Mouse (Mus musculus) hindbrain, postnatal 0 days (tissue): ENCODE data around the gene Trim17. TPM values are rescaled to one million over a fixed set of nuclear protein-coding genes. Genes with fewer than 3 reads are reported as not detected.
A peak's percentile ranks its signal among the peaks of the same experiment; 100 is the strongest.

Experiments used
- ATAC-seq: fragments of 200-750 bp; cut with Nextera tagmentation; 2 replicates; pipeline ENCODE4 v1.8.0; 2017; ENCODE audit warnings: mild to moderate bottlenecking, moderate TSS enrichment, moderate library complexity
- DNase-seq: peaks from one replicate; pipeline ENCODE4 v3.0.0-alpha.2; 2015; ENCODE audit warnings: low spot score
- H3K27ac ChIP-seq: fragments of 300-500 bp; sonication (generic); 2 replicates; pipeline ENCODE4 v1.5.1; 2014; ENCODE audit warnings: mild to moderate bottlenecking
- H3K27me3 ChIP-seq: fragments of 300-500 bp; sonication (generic); 2 replicates; pipeline ENCODE4 v1.6.1; 2014; ENCODE audit warnings: low read length, mixed read lengths; ENCODE audit not compliant: insufficient read depth
- H3K36me3 ChIP-seq: fragments of 300-500 bp; sonication (generic); 2 replicates; pipeline ENCODE4 v1.6.1; 2014; ENCODE audit warnings: low read length, mixed read lengths; ENCODE audit not compliant: insufficient read depth
- H3K4me1 ChIP-seq: fragments of 300-500 bp; sonication (generic); 2 replicates; pipeline ENCODE4 v1.6.1; 2014; ENCODE audit warnings: antibody characterized with exemption, low read length, mixed read lengths; ENCODE audit not compliant: insufficient read depth
- H3K4me2 ChIP-seq: fragments of 300-500 bp; sonication (generic); 2 replicates; pipeline ENCODE4 v1.6.1; 2014; ENCODE audit warnings: low read depth, mild to moderate bottlenecking, low read length, moderate library complexity, mixed read lengths
- H3K4me3 ChIP-seq: fragments of 300-500 bp; sonication (generic); 2 replicates; pipeline ENCODE4 v1.5.1; 2014; ENCODE audit warnings: low read length
- H3K9ac ChIP-seq: fragments of 300-500 bp; sonication (generic); replicated peaks from 2 replicates; pipeline ENCODE4 v1.6.1; 2014; ENCODE audit warnings: mild to moderate bottlenecking, low read length, moderate library complexity, mixed read lengths
- H3K9me3 ChIP-seq: fragments of 300-500 bp; sonication (generic); 2 replicates; pipeline ENCODE4 v1.6.1; 2016; ENCODE audit warnings: low read length, mixed read lengths
- CTCF ChIP-seq: IDR thresholded peaks from 2 replicates; pipeline ENCODE4 v1.5.1; 2016; ENCODE audit warnings: antibody characterized with exemption, control low read depth, low read depth
- WGBS: fragments of 180-500 bp; shearing (Covaris S2); extraction: QIAGEN DNeasy Blood & Tissue Kit; methylation state at CpG from one replicate; pipeline ENCODE4 v1.1.7; 2014; 5-methylcytosine and 5-hydroxymethylcytosine counted together
- polyA plus RNA-seq: library from polyadenylated mRNA; unstranded; fragments of >200 nt; fragmentation: Nextera tagmentation; extraction: Ambion mirVana; gene quantifications from 2 replicates; pipeline ENCODE4 v1.2.1, GENCODE M21; 2015
- total RNA-seq: library from RNA; depleted of rRNA; stranded (reverse); fragments of >200 nt; gene quantifications from 2 replicates; pipeline ENCODE4 v1.2.3, GENCODE M21; 2014

Trim17 gene
- total and polyA plus RNA-seq, 2 experiments from 2014 or later: 0.55 to 4.3 TPM

DNA sequence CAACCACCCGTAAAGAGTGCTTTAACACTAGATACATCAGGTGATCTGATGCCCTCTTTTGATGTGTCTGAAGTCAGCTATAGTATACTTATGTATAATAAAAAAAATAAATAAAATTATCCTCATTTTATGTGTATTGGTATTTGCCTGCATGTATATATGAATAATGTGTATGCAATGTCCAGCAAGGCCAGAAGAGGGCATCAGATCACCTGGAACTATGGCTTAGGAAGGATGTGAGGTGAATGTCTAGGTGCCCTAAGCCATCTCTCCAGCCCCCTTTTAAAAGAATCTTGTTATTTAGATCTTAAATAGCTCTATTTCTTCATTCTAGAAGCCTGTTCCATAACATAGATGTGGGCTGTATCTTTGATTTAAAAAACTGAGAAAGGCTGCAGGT, 12.9 kb downstream of the Trim17 start:
- Histone ChIP-seq H3K9me3 (no peaks in the 10 kb centered on the region), H3K9ac (no peak overlapping the region), H3K4me1 (no peaks in the 10 kb centered on the region), H3K4me3 (no peak overlapping the region), H3K27ac (no peak overlapping the region), H3K36me3 (no peaks in the 10 kb centered on the region), H3K4me2 (no peak overlapping the region), H3K27me3 (no peaks in the 10 kb centered on the region)
- peak; percentile 57 for DNase-seq
- ATAC-seq: no peak
- 97% methylated on average over 1 of the region's 1 CpGs for WGBS
- peak; percentile 72 for TF ChIP-seq CTCF

DNA sequence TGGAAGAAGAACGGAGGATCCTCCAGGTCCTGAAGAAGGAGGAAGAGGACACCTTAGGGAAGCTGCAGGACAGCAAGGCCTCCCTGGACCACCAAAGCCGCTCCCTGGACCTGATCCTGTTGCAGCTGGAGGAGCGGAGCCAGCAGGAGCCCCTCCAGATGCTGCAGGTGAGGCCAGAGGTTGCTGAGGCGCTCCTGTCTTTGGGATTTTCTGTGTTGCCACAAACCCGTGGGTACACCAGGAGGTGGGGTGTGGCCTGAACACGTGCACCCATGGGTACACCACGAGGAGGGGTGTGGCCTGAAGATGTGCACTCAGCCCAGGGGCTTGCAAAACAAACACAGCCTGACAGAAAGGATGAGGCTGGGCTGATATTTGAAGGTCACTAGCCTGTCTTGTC, 14.1 kb downstream of the Trim17 start:
- H3K27ac ChIP-seq: no peak overlapping the region
- no peaks in the 10 kb centered on the region for H3K4me1 ChIP-seq
- no peak overlapping the region for H3K4me3 ChIP-seq
- no peaks in the 10 kb centered on the region for H3K9me3 ChIP-seq
- ATAC-seq (no peak), DNase-seq (no peak)
- no peak overlapping the region for H3K4me2 ChIP-seq
- no peaks in the 10 kb centered on the region for H3K27me3 ChIP-seq
- 87% methylated on average over 7 of the region's 7 CpGs for WGBS
- TF ChIP-seq CTCF: no peak
- H3K36me3 ChIP-seq: no peaks in the 10 kb centered on the region
- H3K9ac ChIP-seq: no peak overlapping the region

DNA sequence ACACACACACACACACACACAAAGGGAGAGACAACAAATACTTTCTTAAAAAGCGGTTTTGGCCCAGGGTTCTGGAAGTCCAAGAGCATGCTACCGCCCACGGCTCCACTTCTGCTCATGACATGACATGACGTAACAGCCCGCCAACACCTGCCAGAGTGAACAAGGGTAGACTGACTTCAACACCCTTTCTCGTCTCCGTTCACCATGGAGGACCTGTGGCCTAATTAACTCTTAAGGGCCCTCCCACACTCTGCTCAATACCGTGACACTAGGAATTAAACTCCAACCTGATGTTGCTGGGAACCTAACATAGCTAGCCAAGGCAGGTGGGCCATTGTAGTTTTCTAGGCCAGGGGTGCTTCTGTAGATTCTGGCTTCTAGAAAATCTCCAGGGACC, 14.5 kb downstream of the Trim17 start:
- Histone ChIP-seq H3K4me3 (no peak overlapping the region), H3K27ac (no peak overlapping the region), H3K4me2 (no peak overlapping the region), H3K9ac (no peak overlapping the region), H3K4me1 (no peaks in the 10 kb centered on the region), H3K9me3 (no peaks in the 10 kb centered on the region), H3K36me3 (no peaks in the 10 kb centered on the region), H3K27me3 (no peaks in the 10 kb centered on the region)
- no peak for TF ChIP-seq CTCF
- no peak for DNase-seq
- 85% methylated on average over 8 of the region's 8 CpGs for WGBS
- no peak for ATAC-seq

DNA sequence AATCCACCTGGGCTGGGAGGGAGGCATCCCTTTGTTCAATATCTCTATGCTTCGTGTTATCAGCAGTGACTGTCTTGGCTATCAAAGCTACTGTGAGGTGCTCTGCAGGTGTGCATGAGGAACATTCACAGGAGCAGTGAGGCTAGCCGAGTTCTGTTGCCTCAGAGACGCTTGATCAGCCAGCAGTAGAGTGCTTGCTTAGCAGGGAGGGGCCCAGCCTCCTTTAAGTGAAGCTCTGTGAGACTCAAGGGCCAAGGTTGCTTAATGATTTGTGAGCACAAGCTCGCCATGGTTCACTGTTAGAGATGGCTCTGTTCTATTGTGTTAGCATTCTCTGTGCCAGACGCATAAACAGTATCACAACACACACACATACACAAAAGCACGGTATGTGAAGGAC, 15.2 kb downstream of the Trim17 start:
- no peaks in the 10 kb centered on the region for H3K36me3 ChIP-seq
- TF ChIP-seq CTCF: no peak
- H3K4me2 ChIP-seq: no peak overlapping the region
- H3K9me3 ChIP-seq: no peaks in the 10 kb centered on the region
- H3K9ac ChIP-seq: no peak overlapping the region
- no peak for ATAC-seq
- DNase-seq: no peak
- H3K27me3 ChIP-seq: no peaks in the 10 kb centered on the region
- H3K4me1 ChIP-seq: no peaks in the 10 kb centered on the region
- H3K4me3 ChIP-seq: no peak overlapping the region
- WGBS: 74% methylated on average over 6 of the region's 6 CpGs
- H3K27ac ChIP-seq: no peak overlapping the region

DNA sequence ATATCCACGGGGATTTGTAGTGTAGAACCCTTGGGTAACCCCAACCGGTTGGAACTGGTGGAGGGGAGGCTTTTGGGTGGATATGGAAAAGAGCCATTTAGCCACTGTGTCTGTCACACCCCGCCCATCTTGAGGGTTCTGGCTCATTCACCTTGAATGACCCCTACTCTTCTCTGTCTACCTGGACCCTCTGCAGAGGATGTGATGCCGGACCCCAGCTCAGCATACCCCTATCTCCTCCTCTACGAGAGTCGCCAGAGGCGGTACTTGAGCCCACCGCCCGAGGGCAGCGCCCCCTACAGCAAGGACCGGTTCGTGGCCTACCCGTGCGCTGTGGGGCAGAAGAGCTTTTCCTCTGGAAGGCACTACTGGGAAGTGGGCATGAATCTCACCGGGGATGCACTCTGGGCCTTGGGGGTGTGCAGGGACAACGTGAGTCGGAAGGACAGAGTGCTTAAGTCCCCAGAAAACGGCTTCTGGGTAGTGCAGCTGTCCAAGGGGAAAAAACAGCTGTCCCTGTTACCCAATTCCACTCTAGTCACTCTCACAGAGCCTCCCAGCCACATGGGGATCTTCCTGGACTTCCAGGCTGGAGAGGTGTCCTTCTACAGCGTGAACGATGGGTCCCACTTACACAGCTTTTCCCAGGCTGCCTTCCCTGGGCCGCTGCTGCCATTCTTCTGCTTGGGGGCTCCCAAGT, 16.5 kb downstream of the Trim17 start:
- H3K4me3 ChIP-seq: no peak overlapping the region
- ATAC-seq (no peak), DNase-seq (no peak)
- H3K27ac ChIP-seq: no peak overlapping the region
- no peaks in the 10 kb centered on the region for H3K4me1 ChIP-seq
- no peak overlapping the region for H3K4me2 ChIP-seq
- no peaks in the 10 kb centered on the region for H3K36me3 ChIP-seq
- H3K9me3 ChIP-seq: no peaks in the 10 kb centered on the region
- 89% methylated on average over 21 of the region's 21 CpGs for WGBS
- H3K9ac ChIP-seq: no peak overlapping the region
- 0 out of 2 replicates have a peak, but pooled peaks have one; percentile 5 for TF ChIP-seq CTCF
- H3K27me3 ChIP-seq: no peaks in the 10 kb centered on the region

DNA sequence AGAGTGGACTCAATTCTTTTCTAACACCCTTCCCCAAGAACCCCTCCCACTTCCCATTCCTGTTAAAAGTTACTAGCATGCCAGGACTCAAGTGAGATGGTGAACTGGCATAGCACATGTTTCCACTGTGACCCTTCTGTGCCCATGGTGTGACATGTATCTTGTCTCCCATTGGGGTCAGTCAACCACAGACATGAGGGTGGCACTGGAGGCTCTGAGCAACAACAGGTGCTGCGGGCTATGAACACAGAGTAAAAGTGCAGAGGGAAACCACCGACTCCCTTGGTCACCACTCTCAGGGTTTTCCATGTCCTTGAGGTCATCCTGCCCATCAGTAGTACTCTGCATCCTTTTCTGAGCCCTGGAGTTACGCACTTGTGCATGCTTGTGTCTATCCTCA, 17.3 kb downstream of the Trim17 start:
- Histone ChIP-seq H3K4me1 (no peaks in the 10 kb centered on the region), H3K36me3 (no peaks in the 10 kb centered on the region), H3K4me2 (no peak overlapping the region), H3K9ac (no peak overlapping the region), H3K27me3 (no peaks in the 10 kb centered on the region), H3K27ac (no peak overlapping the region), H3K4me3 (no peak overlapping the region), H3K9me3 (no peaks in the 10 kb centered on the region)
- DNase-seq: no peak
- no peak for ATAC-seq
- WGBS: 91% methylated on average over 3 of the region's 3 CpGs
- TF ChIP-seq CTCF: no peak

DNA sequence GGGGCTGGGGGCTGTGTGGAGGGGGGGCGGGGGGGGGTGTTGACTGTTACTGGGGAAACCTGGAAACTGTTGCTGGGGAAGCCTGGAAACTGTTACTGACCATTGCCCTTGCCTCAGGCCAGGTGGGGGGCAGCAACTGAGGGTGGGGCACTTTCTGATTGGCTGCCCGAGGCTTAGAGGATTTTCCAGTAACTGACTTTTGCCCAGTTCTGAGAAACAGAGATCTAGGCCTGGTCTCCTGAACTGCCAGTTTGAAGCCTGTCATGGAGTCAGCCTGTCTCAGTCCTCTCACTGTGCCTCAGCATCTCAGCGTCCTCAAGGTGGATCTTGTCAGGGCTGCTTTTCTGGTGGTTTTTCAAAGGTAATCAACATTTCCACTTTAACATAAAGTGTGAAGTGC, 19.9 kb downstream of the Trim17 start:
- Histone ChIP-seq H3K36me3 (no peaks in the 10 kb centered on the region), H3K27ac (no peak overlapping the region), H3K9ac (no peak overlapping the region), H3K27me3 (no peaks in the 10 kb centered on the region), H3K4me3 (no peak overlapping the region), H3K9me3 (no peaks in the 10 kb centered on the region), H3K4me1 (peaks cover 8% of the 10 kb centered on the region), H3K4me2 (no peak overlapping the region)
- 88% methylated on average over 3 of the region's 3 CpGs for WGBS
- no peak for TF ChIP-seq CTCF
- no peak for DNase-seq
- no peak for ATAC-seq
